Mouse (Mus musculus) kidney, postnatal 0 days (tissue): Measurements from ENCODE around the gene Ddx4. TPM values are rescaled to one million over a fixed set of nuclear protein-coding genes. Genes with fewer than 3 reads are reported as not detected.
"Not testable (repeated sequence)": the region's sequence is repeated elsewhere in the genome, so short reads cannot be mapped to it uniquely, and the experiment has no call there.

Experiments used
- ATAC-seq: fragments of 200-750 bp; cut with Nextera tagmentation; replicated peaks from 2 replicates; pipeline ENCODE4 v1.8.0; 2017; ENCODE audit warnings: low read depth, moderate number of reproducible peaks, moderate TSS enrichment, moderate library complexity; ENCODE audit not compliant: low FRiP score
- DNase-seq: peaks from one replicate; pipeline ENCODE4 v3.0.0-alpha.2; 2016; ENCODE audit warnings: low spot score
- H3K27ac ChIP-seq: fragments of 300-500 bp; sonication (generic); 2 replicates; pipeline ENCODE4 v1.5.1; 2014; ENCODE audit warnings: mild to moderate bottlenecking
- H3K27me3 ChIP-seq: fragments of 300-500 bp; sonication (generic); 2 replicates; pipeline ENCODE4 v1.6.1; 2014; ENCODE audit warnings: low read length, mixed read lengths; ENCODE audit not compliant: insufficient read depth
- H3K36me3 ChIP-seq: fragments of 300-500 bp; sonication (generic); 2 replicates; pipeline ENCODE4 v1.6.1; 2014; ENCODE audit warnings: low read length, mixed read lengths; ENCODE audit not compliant: insufficient read depth
- H3K4me1 ChIP-seq: fragments of 300-500 bp; sonication (generic); replicated peaks from 2 replicates; pipeline ENCODE4 v1.6.1; 2014; ENCODE audit warnings: antibody characterized with exemption, low read length, mixed read lengths; ENCODE audit not compliant: insufficient read depth
- H3K4me2 ChIP-seq: fragments of 300-500 bp; sonication (generic); 2 replicates; pipeline ENCODE4 v1.6.1; 2014; ENCODE audit warnings: mild to moderate bottlenecking, low read length, moderate library complexity, mixed read lengths
- H3K4me3 ChIP-seq: fragments of 300-500 bp; sonication (generic); replicated peaks from 2 replicates; pipeline ENCODE4 v1.5.1; 2014; ENCODE audit warnings: low read depth, low read length
- H3K9ac ChIP-seq: fragments of 300-500 bp; sonication (generic); 2 replicates; pipeline ENCODE4 v1.6.1; 2014; ENCODE audit warnings: low read depth, low read length
- H3K9me3 ChIP-seq: fragments of 300-500 bp; sonication (generic); replicated peaks from 2 replicates; pipeline ENCODE4 v1.6.1; 2016; ENCODE audit warnings: low read length, inconsistent platforms, mixed read lengths
- CTCF ChIP-seq: IDR thresholded peaks from 2 replicates; pipeline ENCODE4 v1.5.1; 2016; ENCODE audit warnings: antibody characterized with exemption, low read depth, mild to moderate bottlenecking, moderate library complexity
- WGBS: fragments of 180-500 bp; shearing (Covaris S2); extraction: QIAGEN DNeasy Blood & Tissue Kit; methylation state at CpG from one replicate; pipeline ENCODE4 v1.1.7; 2014; 5-methylcytosine and 5-hydroxymethylcytosine counted together
- polyA plus RNA-seq: library from polyadenylated mRNA; unstranded; fragments of >200 nt; fragmentation: Nextera tagmentation; extraction: Ambion mirVana; gene quantifications from 2 replicates; pipeline ENCODE4 v1.2.1, GENCODE M21; 2015

Ddx4 gene
- polyA plus RNA-seq, 1 experiment from 2014 or later = 0.47 TPM

- no peaks in the 10 kb centered on the region for H3K9me3 ChIP-seq
- no peaks in the 10 kb centered on the region for H3K36me3 ChIP-seq
- no peak overlapping the region for H3K27ac ChIP-seq
- H3K4me3 ChIP-seq = no peak overlapping the region
- H3K27me3 ChIP-seq = no peaks in the 10 kb centered on the region
- no peak for ATAC-seq
- no peaks in the 10 kb centered on the region for H3K4me1 ChIP-seq
- no peak for DNase-seq
- H3K9ac ChIP-seq = no peak overlapping the region
- H3K4me2 ChIP-seq = no peak overlapping the region
- no peak for TF ChIP-seq CTCF
- 28% methylated on average over 2 of the region's 2 CpGs for WGBS
Measured at GRCm38 (mm10) chr13:112590254-112590653, 62.0 kb downstream of the Ddx4 start.

GRCm38 (mm10) chr13:112589625-112590024 lies 62.6 kb downstream of the Ddx4 start:
- H3K4me1 ChIP-seq = no peaks in the 10 kb centered on the region
- no peak for ATAC-seq
- no peaks in the 10 kb centered on the region for H3K27me3 ChIP-seq
- no peak for DNase-seq
- H3K27ac ChIP-seq = no peak overlapping the region
- no peaks in the 10 kb centered on the region for H3K36me3 ChIP-seq
- no peak for TF ChIP-seq CTCF
- H3K9me3 ChIP-seq = no peaks in the 10 kb centered on the region
- H3K4me2 ChIP-seq = no peak overlapping the region
- no peak overlapping the region for H3K4me3 ChIP-seq
- no peak overlapping the region for H3K9ac ChIP-seq

- no peak for TF ChIP-seq CTCF
- DNase-seq (no peak), ATAC-seq (no peak)
- H3K9me3 ChIP-seq = no peaks in the 10 kb centered on the region
- no peaks in the 10 kb centered on the region for H3K27me3 ChIP-seq
- no peak overlapping the region for H3K4me3 ChIP-seq
- no peak overlapping the region for H3K9ac ChIP-seq
- no peaks in the 10 kb centered on the region for H3K36me3 ChIP-seq
- H3K27ac ChIP-seq = no peak overlapping the region
- 46% methylated on average over 7 of the region's 7 CpGs for WGBS
- no peak overlapping the region for H3K4me2 ChIP-seq
- no peaks in the 10 kb centered on the region for H3K4me1 ChIP-seq
Measured at GRCm38 (mm10) chr13:112584556-112585237, 67.6 kb downstream of the Ddx4 start.

- TF ChIP-seq CTCF = no peak
- no peak for ATAC-seq
Measured at GRCm38 (mm10) chr13:112582291-112582690, 70.0 kb downstream of the Ddx4 start.

GRCm38 (mm10) chr13:112581796-112582195 lies 70.5 kb downstream of the Ddx4 start:
- ATAC-seq = no peak
- Histone ChIP-seq H3K4me3 (no peak overlapping the region), H3K9ac (no peak overlapping the region), H3K36me3 (no peaks in the 10 kb centered on the region), H3K27ac (no peak overlapping the region), H3K9me3 (no peaks in the 10 kb centered on the region), H3K4me2 (no peak overlapping the region), H3K27me3 (no peaks in the 10 kb centered on the region), H3K4me1 (no peaks in the 10 kb centered on the region)
- 91% methylated on average over 3 of the region's 3 CpGs for WGBS
- no peak for TF ChIP-seq CTCF
- no peak for DNase-seq

More at GRCm38 (mm10) chr13:112582291-112582690, 70.0 kb downstream of the Ddx4 start:
- no peak overlapping the region for H3K4me3 ChIP-seq
- H3K4me1 ChIP-seq = no peaks in the 10 kb centered on the region
- H3K27ac ChIP-seq = no peak overlapping the region
- 71% methylated on average over 8 of the region's 8 CpGs for WGBS
- H3K27me3 ChIP-seq = no peaks in the 10 kb centered on the region
- DNase-seq = no peak
- no peak overlapping the region for H3K9ac ChIP-seq
- H3K36me3 ChIP-seq = no peaks in the 10 kb centered on the region
- H3K9me3 ChIP-seq = no peaks in the 10 kb centered on the region
- H3K4me2 ChIP-seq = no peak overlapping the region

- Histone ChIP-seq H3K4me3 (no peak overlapping the region), H3K36me3 (no peaks in the 10 kb centered on the region), H3K4me2 (no peak overlapping the region), H3K27me3 (no peaks in the 10 kb centered on the region), H3K9me3 (no peaks in the 10 kb centered on the region), H3K4me1 (no peaks in the 10 kb centered on the region), H3K27ac (no peak overlapping the region), H3K9ac (no peak overlapping the region)
- DNase-seq (peak; percentile 91), ATAC-seq (peak; percentile 73; the same call in 1 of the 2 replicates)
- 15% methylated on average over 11 of the region's 11 CpGs for WGBS
- TF ChIP-seq CTCF = no peak
Measured at GRCm38 (mm10) chr13:112580590-112581320, 71.5 kb downstream of the Ddx4 start.

- not testable (repeated sequence) for ATAC-seq, H3K4me1 ChIP-seq, H3K27me3 ChIP-seq, H3K4me3 ChIP-seq, H3K4me2 ChIP-seq, H3K9ac ChIP-seq, H3K36me3 ChIP-seq, H3K27ac ChIP-seq, H3K9me3 ChIP-seq, DNase-seq
- WGBS = 72% methylated on average over 11 of the region's 11 CpGs
Measured at GRCm38 (mm10) chr13:112578041-112578440, 74.2 kb downstream of the Ddx4 start.
